Mouse (Mus musculus) embryonic fibroblast, embryonic 13.5 days (primary cell): Measurements from ENCODE around the gene Atpif1. TPM values are rescaled to one million over a fixed set of nuclear protein-coding genes. Genes with fewer than 3 reads are reported as not detected.
A peak's percentile ranks its signal among the peaks of the same experiment; 100 is the strongest.
"Not testable (repeated sequence)": the region's sequence is repeated elsewhere in the genome, so short reads cannot be mapped to it uniquely, and the experiment has no call there.

Experiments
- H3K27ac ChIP-seq: 2 replicates; pipeline ENCODE4 v1.5.1; 2012; ENCODE audit warnings: low read length, control low read depth, inconsistent platforms; ENCODE audit not compliant: insufficient read depth
- H3K4me1 ChIP-seq: 2 replicates; pipeline ENCODE4 v1.6.1; 2011; ENCODE audit warnings: low read length; ENCODE audit not compliant: control insufficient read depth, insufficient read depth
- H3K4me3 ChIP-seq: 2 replicates; pipeline ENCODE4 v1.5.1; 2011; ENCODE audit warnings: mild to moderate bottlenecking, control low read depth, low read length; ENCODE audit not compliant: insufficient read depth
- CTCF ChIP-seq: IDR thresholded peaks from 2 replicates; pipeline ENCODE4 v1.5.1; 2011; ENCODE audit warnings: mild to moderate bottlenecking, control low read depth, low read length, moderate library complexity, borderline replicate concordance; ENCODE audit not compliant: insufficient read depth
- POLR2A ChIP-seq: IDR thresholded peaks from 2 replicates; pipeline ENCODE4 v1.6.1; 2011; ENCODE audit warnings: low read depth, mild to moderate bottlenecking, control low read depth, low read length, moderate library complexity
- polyA plus RNA-seq: library from polyadenylated mRNA; stranded (reverse); fragments of >200 nt; gene quantifications from 2 replicates; pipeline ENCODE4 v1.2.4, GENCODE M21; 2011; ENCODE audit warnings: low read depth; ENCODE audit not compliant: missing spikeins, insufficient read length

Gene Atpif1
- 352 and 397 TPM in 2 replicates for polyA plus RNA-seq

DNA sequence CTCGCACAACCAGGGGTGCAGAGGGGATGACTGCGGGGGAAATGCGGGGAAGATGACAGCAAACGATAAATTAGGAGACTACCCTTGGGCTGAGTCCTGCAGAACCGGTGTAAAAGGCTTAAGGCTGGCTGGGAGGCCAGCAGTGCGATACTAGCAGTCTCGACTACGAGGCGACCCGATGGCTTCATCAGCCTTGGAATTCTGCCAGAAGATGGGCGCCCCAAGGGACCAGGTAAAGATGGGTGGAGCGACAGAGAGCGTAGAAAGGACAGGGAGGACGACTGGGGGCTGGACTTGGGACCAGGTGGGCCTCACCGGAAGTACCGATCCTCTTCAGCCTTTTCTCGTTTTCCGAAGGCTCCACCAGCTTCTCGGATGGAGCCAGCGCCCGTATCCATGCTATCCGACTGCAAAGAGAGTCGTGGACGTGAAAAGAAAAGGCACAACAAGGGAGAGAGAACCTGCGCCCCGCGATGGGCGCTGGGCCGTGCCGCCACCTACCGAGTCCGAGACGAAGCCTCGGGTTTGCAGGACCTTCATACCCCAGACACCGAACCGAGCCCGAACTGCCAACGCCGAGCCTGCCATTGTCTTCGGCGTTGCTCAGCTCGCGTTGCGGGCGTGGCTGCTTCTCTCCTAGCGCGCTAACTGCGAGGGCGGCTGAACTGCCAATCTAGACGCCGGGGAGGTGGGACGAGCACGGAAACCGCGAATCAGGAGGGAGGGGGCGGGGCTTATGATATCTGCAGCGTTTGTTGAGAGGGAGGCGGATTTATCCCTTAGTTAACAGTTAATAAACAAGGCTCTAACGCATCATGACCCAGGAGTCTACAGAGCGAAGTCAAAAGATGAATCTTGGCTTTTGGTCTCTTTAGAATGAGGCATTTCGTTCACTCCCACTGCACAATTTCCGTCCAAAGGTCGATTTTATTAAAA, at the start of gene Atpif1:
Gene Atpif1, minus strand, starts transcription at position 679 of the 936 bp plus-strand sequence.
- Histone ChIP-seq H3K27ac (peak within 1 kb of the TSS; percentile 60), H3K4me3 (peak within 1 kb of the TSS; percentile 88), H3K4me1 (no peaks in the 10 kb centered on the region; the same call in 1 of the 2 replicates)
- TF ChIP-seq POLR2A (peak; percentile 94), CTCF (no peak)

- H3K27ac ChIP-seq: no peak overlapping the region
- no peak for TF ChIP-seq CTCF
- TF ChIP-seq POLR2A: no peak
- no peak overlapping the region for H3K4me3 ChIP-seq
- H3K4me1 ChIP-seq: no peaks in the 10 kb centered on the region
Measured at GRCm38 (mm10) chr4:132574809-132575347, 41.4 kb upstream of the Atpif1 start.

GRCm38 (mm10) chr4:132573327-132573726, 39.9 kb upstream of the Atpif1 start:
- Histone ChIP-seq H3K4me3 (no peak overlapping the region), H3K27ac (no peak overlapping the region), H3K4me1 (no peaks in the 10 kb centered on the region)
- TF ChIP-seq CTCF (no peak), POLR2A (no peak)

DNA sequence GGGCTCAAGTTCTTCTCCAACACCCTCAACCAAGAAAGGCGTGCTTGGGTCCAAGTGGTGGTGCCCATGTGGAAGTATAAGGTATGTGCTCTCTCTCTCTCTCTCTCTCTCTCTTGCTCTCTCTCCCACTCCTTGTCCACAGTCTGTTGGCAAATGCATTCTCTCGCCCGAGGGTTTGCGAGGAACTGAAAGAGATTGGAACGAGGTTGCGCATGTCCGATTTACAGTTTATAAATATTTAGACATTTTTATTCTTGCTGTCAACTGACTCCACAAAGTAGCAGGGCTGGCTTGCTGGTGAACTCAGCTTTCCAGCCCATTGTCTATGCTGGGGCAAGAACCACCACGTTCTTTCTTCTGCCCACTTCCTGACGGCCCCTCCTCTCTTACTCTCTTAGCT, 37.7 kb upstream of the Atpif1 start:
- no peak overlapping the region for H3K27ac ChIP-seq
- no peaks in the 10 kb centered on the region for H3K4me1 ChIP-seq
- H3K4me3 ChIP-seq: no peak overlapping the region
- TF ChIP-seq CTCF: no peak

- Histone ChIP-seq H3K4me3 (no peak overlapping the region), H3K27ac (no peak overlapping the region), H3K4me1 (no peaks in the 10 kb centered on the region)
- TF ChIP-seq CTCF (no peak), POLR2A (no peak)
Measured at GRCm38 (mm10) chr4:132569115-132569514, 35.7 kb upstream of the Atpif1 start.

DNA sequence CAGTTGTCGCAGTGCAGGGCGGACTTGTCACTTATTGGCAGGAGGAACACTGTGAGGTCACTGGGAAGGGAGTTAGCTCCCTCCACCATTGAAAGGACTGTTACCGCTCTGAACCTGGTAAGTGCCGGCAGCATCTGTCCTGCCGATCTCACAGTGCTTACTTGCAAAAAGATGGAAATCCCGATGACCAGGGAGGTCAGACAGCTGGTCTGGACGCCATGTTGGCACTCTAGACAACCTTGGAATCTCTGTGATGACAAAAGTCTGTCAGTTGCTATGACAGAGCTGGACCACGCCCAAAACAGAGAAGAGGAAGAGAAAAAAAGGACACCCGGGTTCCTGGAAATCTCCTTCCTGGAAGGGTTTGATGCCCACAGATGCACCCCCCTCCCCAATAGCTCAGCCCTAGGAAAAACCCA, 33.9 kb upstream of the Atpif1 start:
- Histone ChIP-seq H3K4me1 (no peaks in the 10 kb centered on the region), H3K27ac (no peak overlapping the region), H3K4me3 (no peak overlapping the region)
- TF ChIP-seq POLR2A (no peak), CTCF (no peak)

GRCm38 (mm10) chr4:132565089-132565747, 31.8 kb upstream of the Atpif1 start:
- H3K4me3 ChIP-seq: no peak overlapping the region
- no peaks in the 10 kb centered on the region for H3K4me1 ChIP-seq
- TF ChIP-seq POLR2A (no peak), CTCF (no peak)
- no peak overlapping the region for H3K27ac ChIP-seq

DNA sequence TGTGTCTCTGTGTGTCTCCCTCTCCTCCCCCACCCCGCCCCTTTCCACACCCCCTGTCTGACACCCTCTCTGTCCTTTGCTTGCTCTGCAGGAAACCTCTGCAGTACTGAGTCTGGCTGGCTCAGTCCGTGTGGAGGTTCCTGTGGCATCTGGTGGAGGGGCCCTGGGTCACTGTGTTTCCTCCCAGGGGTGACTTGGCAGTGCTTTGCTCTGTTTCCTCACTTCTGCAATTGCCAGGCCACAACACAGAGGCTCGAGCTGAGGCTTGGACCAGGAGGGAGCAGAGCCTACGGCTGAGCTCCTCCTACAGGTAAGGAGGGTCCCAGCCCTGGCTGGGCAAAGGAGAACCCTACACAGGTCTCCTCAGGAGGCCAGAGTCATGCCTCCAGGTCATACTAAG, 30.5 kb upstream of the Atpif1 start, which contains the start of gene Ptafr:
Gene Ptafr, plus strand, starts transcription at position 103 of the 400 bp plus-strand sequence.
- Histone ChIP-seq H3K4me3 (no peak within 1 kb of the TSS), H3K27ac (no peak within 1 kb of the TSS), H3K4me1 (no peaks in the 10 kb centered on the region)
- no peak for TF ChIP-seq CTCF
- no peak for TF ChIP-seq POLR2A

GRCm38 (mm10) chr4:132563261-132563660, 29.8 kb upstream of the Atpif1 start:
- H3K4me3 ChIP-seq: no peak overlapping the region
- H3K4me1 ChIP-seq: no peaks in the 10 kb centered on the region
- no peak overlapping the region for H3K27ac ChIP-seq
- TF ChIP-seq CTCF (no peak), POLR2A (no peak)

DNA sequence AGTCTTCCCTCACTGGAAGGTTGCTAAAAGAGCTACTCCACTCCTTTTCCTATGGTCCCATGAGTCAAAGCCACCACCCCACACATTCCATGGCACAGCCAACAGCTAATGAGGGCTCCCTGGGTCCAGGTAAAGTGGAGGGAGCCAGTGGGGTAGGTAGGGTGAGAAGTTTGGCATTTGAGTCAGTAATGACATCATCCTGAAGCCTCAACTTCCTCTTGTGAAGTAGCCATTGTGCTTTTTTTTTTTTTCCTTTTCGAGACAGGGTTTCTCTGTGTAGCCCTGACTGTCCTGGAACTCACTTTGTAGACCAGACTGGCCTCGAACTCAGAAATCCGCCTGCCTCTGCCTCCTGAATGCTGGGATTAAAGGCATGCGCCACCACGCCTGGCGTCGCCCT, 22.1 kb upstream of the Atpif1 start:
- not testable (repeated sequence) for H3K4me1 ChIP-seq, H3K27ac ChIP-seq, H3K4me3 ChIP-seq
